In genomic region chr9:120619709-120620408, GRCm38 (mm10) we compare ENCODE assay signal across 9 mouse cellular contexts. TPM values are rescaled to one million over a fixed set of nuclear protein-coding genes. Genes with fewer than 3 reads are reported as not detected.
DNase-seq lines count a peak whose midpoint lies in the region; ATAC-seq lines count a peak whose summit lies in the region.
"Had no signal": no experiment of that assay in that cellular context is flagged by ENCODE, and none has a peak within 500 bp of the region (broad histone marks: within the 10 kb centered on the region; RNA-seq: fewer than 3 reads in every experiment).

No protein-coding gene starts in this region.

- no peaks in the 10 kb centered on the region for H3K36me3 ChIP-seq in hindbrain, embryonic 15.5 days
- H3K36me3 ChIP-seq in liver, embryonic 13.5 days, result no peaks in the 10 kb centered on the region
- H3K36me3 ChIP-seq in stomach, embryonic 15.5 days, result no peaks in the 10 kb centered on the region

- H3K4me1 ChIP-seq in hindbrain, embryonic 15.5 days (replicated peaks), result peaks cover 20% of the 10 kb centered on the region
- H3K4me1 ChIP-seq in liver, embryonic 13.5 days (replicated peaks), result peaks cover 5% of the 10 kb centered on the region; the same call in 1 of the 2 replicates
- H3K4me1 ChIP-seq in stomach, embryonic 15.5 days, result peaks cover 8% of the 10 kb centered on the region; the same call in 1 of the 2 replicates

- H3K4me3 ChIP-seq in hindbrain, embryonic 15.5 days, result peak overlapping the region; percentile 14; the same call in 1 of the 2 replicates
- H3K4me3 ChIP-seq in liver, embryonic 13.5 days (replicated peaks), result no peak overlapping the region
- peak overlapping the region; percentile 19 for H3K4me3 ChIP-seq in stomach, embryonic 15.5 days (replicated peaks)

- 0 out of 2 replicates have a peak, but pooled peaks cover 8% of the 10 kb centered on the region for H3K9me3 ChIP-seq in hindbrain, embryonic 15.5 days
- 0 out of 2 replicates have a peak, but pooled peaks cover 5% of the 10 kb centered on the region for H3K9me3 ChIP-seq in liver, embryonic 13.5 days (replicated peaks)
- H3K9me3 ChIP-seq in stomach, embryonic 15.5 days, result no peaks in the 10 kb centered on the region

- H3K9ac ChIP-seq in hindbrain, embryonic 15.5 days, result peak overlapping the region; percentile 21; the same call in 1 of the 2 replicates
- no peak overlapping the region for H3K9ac ChIP-seq in liver, embryonic 13.5 days
- no peak overlapping the region for H3K9ac ChIP-seq in stomach, embryonic 15.5 days

- DNase-seq in kidney, postnatal 10 days, result peak; percentile 10
- DNase-seq in kidney, adult 8-10 months, result no peak
- peak; percentile 74 to 80 for DNase-seq in cerebellum, postnatal 36 days
- no peak for DNase-seq in liver, embryonic 13.5 days
- no peak for DNase-seq in ovary, adult 18-20 months (ENCODE audit: low spot score)

- 6% methylated on average over 26 of the region's 26 CpGs for WGBS in hindbrain, embryonic 15.5 days
- 13% methylated on average over 26 of the region's 26 CpGs for WGBS in liver, embryonic 13.5 days (ENCODE audit: insufficient replicate concordance)
- WGBS in stomach, embryonic 15.5 days, result 10% methylated on average over 26 of the region's 26 CpGs

- ATAC-seq in hindbrain, embryonic 15.5 days (ENCODE audit: low FRiP score, low read depth), result peak; percentile 88
- no peak for ATAC-seq in liver, embryonic 13.5 days (ENCODE audit: low read depth)
- ATAC-seq in stomach, embryonic 15.5 days (ENCODE audit: insufficient read depth, low FRiP score, low read depth), result peak; percentile 72; the same call in 1 of the 2 replicates
- ATAC-seq in CD4-positive, CD25-positive, alpha-beta regulatory T cell, adult 4 months, result no peak
- ATAC-seq: Patski had no signal

- peak overlapping the region; percentile 75 for H3K27ac ChIP-seq in hindbrain, embryonic 15.5 days (replicated peaks)
- H3K27ac ChIP-seq in liver, embryonic 13.5 days, result no peak overlapping the region
- no peak overlapping the region for H3K27ac ChIP-seq in stomach, embryonic 15.5 days

- no peaks in the 10 kb centered on the region for H3K27me3 ChIP-seq in hindbrain, embryonic 15.5 days
- peaks cover 9% of the 10 kb centered on the region for H3K27me3 ChIP-seq in liver, embryonic 13.5 days
- H3K27me3 ChIP-seq in stomach, embryonic 15.5 days (replicated peaks), result no peaks in the 10 kb centered on the region

- peak overlapping the region; percentile 52 for H3K4me2 ChIP-seq in hindbrain, embryonic 15.5 days
- peak overlapping the region; percentile 36 for H3K4me2 ChIP-seq in liver, embryonic 13.5 days
- H3K4me2 ChIP-seq in stomach, embryonic 15.5 days, result peak overlapping the region; percentile 52

RNA-seq across cellular contexts. Expression of gene Rpl14, which starts 48.6 kb away (rescaled TPM):
- 408 and 422 TPM in 2 replicates for polyA plus RNA-seq in hindbrain, embryonic 15.5 days (2015; fragmentation: Nextera tagmentation; extraction: Ambion mirVana)
- 604 and 678 TPM in 2 replicates for polyA plus RNA-seq in liver, embryonic 13.5 days (2015; fragmentation: Nextera tagmentation; extraction: Ambion mirVana)
- 694 and 820 TPM in 2 replicates for polyA plus RNA-seq in stomach, embryonic 15.5 days (2015; fragmentation: Nextera tagmentation; extraction: Ambion mirVana)
- 1,000 to 10,000 TPM; 1,931 to 1,996 TPM for polyA plus RNA-seq in CD4-positive, CD25-positive, alpha-beta regulatory T cell, adult 4 months (2017; shearing (Covaris generic))

Comparison
In these comparisons a context has a peak if more than half of its experiments do, and no peak if none do; other contexts are left out.
1. DNase-seq: peak in kidney, postnatal 10 days (single experiment) and cerebellum, postnatal 36 days (2 of 2); none in kidney, adult 8-10 months (0 of 2), liver, embryonic 13.5 days (single experiment) and ovary, adult 18-20 months (single experiment).
2. ATAC-seq: peak in hindbrain, embryonic 15.5 days (single experiment) and stomach, embryonic 15.5 days (single experiment); none in liver, embryonic 13.5 days (single experiment) and CD4-positive, CD25-positive, alpha-beta regulatory T cell, adult 4 months (single experiment).
3. Peak in every context shown above with its lines, with median percentiles within 50 percentile points of each other: H3K4me2 ChIP-seq.